Mouse (Mus musculus): ENCODE data around the gene Kdsr. TPM values are rescaled to one million over a fixed set of nuclear protein-coding genes. Genes with fewer than 3 reads are reported as not detected.

Gene Kdsr
- total RNA-seq, 2 experiments from 2014 or later, result 10.2 to 31.7 TPM

- no peak for ATAC-seq (replicated peaks; ENCODE audit: low FRiP score, low TSS enrichment, poor library complexity, severe bottlenecking)
These were observed 56.9 kb downstream of the Kdsr start for GRCm38 (mm10) chr1:106702471-106703175.

GRCm38 (mm10) chr1:106700520-106701114, 58.9 kb downstream of the Kdsr start:
- no peak for ATAC-seq (replicated peaks; ENCODE audit: low FRiP score, low TSS enrichment, poor library complexity, severe bottlenecking)

GRCm38 (mm10) chr1:106696472-106696871, 63.1 kb downstream of the Kdsr start:
- ATAC-seq (replicated peaks; ENCODE audit: low FRiP score, low TSS enrichment, poor library complexity, severe bottlenecking), result no peak

GRCm38 (mm10) chr1:106695649-106696048, 63.9 kb downstream of the Kdsr start:
- no peak for ATAC-seq (replicated peaks; ENCODE audit: low FRiP score, low TSS enrichment, poor library complexity, severe bottlenecking)

- no peak for ATAC-seq (replicated peaks; ENCODE audit: low FRiP score, low TSS enrichment, poor library complexity, severe bottlenecking)
These were observed 65.2 kb downstream of the Kdsr start for GRCm38 (mm10) chr1:106694316-106694715.

- peak; percentile 65 for ATAC-seq (replicated peaks; ENCODE audit: low FRiP score, low TSS enrichment, poor library complexity, severe bottlenecking)
These were observed 66.9 kb downstream of the Kdsr start for GRCm38 (mm10) chr1:106692599-106692998.

GRCm38 (mm10) chr1:106690887-106691286, 68.6 kb downstream of the Kdsr start:
- no peak for ATAC-seq (replicated peaks; ENCODE audit: low FRiP score, low TSS enrichment, poor library complexity, severe bottlenecking)

GRCm38 (mm10) chr1:106688161-106688516, 71.4 kb downstream of the Kdsr start:
- no peak for ATAC-seq (replicated peaks; ENCODE audit: low FRiP score, low TSS enrichment, poor library complexity, severe bottlenecking)

- ATAC-seq (replicated peaks; ENCODE audit: low FRiP score, low TSS enrichment, poor library complexity, severe bottlenecking), result peak; percentile 66
These were observed 71.9 kb downstream of the Kdsr start for GRCm38 (mm10) chr1:106687435-106688160.

GRCm38 (mm10) chr1:106685702-106686101, 73.8 kb downstream of the Kdsr start:
- no peak for ATAC-seq (replicated peaks; ENCODE audit: low FRiP score, low TSS enrichment, poor library complexity, severe bottlenecking)

- ATAC-seq (replicated peaks; ENCODE audit: low FRiP score, low TSS enrichment, poor library complexity, severe bottlenecking), result no peak
These were observed 75.0 kb downstream of the Kdsr start for GRCm38 (mm10) chr1:106684546-106684945.

- ATAC-seq (replicated peaks; ENCODE audit: low FRiP score, low TSS enrichment, poor library complexity, severe bottlenecking), result no peak
These were observed 76.7 kb downstream of the Kdsr start for GRCm38 (mm10) chr1:106682829-106683228.

- no peak for ATAC-seq (replicated peaks; ENCODE audit: low FRiP score, low TSS enrichment, poor library complexity, severe bottlenecking)
These were observed 79.6 kb downstream of the Kdsr start for GRCm38 (mm10) chr1:106679800-106680515.

GRCm38 (mm10) chr1:106678060-106678478, 81.5 kb downstream of the Kdsr start:
- no peak for ATAC-seq (replicated peaks; ENCODE audit: low FRiP score, low TSS enrichment, poor library complexity, severe bottlenecking)

Other genes starting within 250 kb of the Kdsr start
- 4.8 and 15.0 TPM in 2 replicates for gene Bcl2, start 45.5 kb downstream of the Kdsr start, total RNA-seq (2014; fragmentation: Nextera tagmentation)
- 12.1 and 14.5 TPM in 2 replicates for gene Bcl2, start 45.5 kb downstream of the Kdsr start, total RNA-seq (2017)
- gene Vps4b, start 37.0 kb upstream of the Kdsr start, total RNA-seq (2014; fragmentation: Nextera tagmentation), result 38.1 and 76.7 TPM in 2 replicates
- gene Vps4b, start 37.0 kb upstream of the Kdsr start, total RNA-seq (2017), result 68.8 and 105 TPM in 2 replicates
- not detected in 2 replicates for gene Serpinb5, start 101.4 kb upstream of the Kdsr start, total RNA-seq (2014; fragmentation: Nextera tagmentation)
- not detected in 2 replicates for gene Serpinb5, start 101.4 kb upstream of the Kdsr start, total RNA-seq (2017)
- gene Serpinb12, start 174.7 kb upstream of the Kdsr start, total RNA-seq (2014; fragmentation: Nextera tagmentation), result not detected in 2 replicates
- not detected in 2 replicates for gene Serpinb12, start 174.7 kb upstream of the Kdsr start, total RNA-seq (2017)
- not detected in 2 replicates for gene Serpinb13, start 221.3 kb upstream of the Kdsr start, total RNA-seq (2014; fragmentation: Nextera tagmentation)
- gene Serpinb13, start 221.3 kb upstream of the Kdsr start, total RNA-seq (2017), result not detected in 2 replicates